Mouse (Mus musculus) embryo, embryonic 11.5 days (tissue): ENCODE measurements around the gene Sgcd.

Source experiments
- DNase-seq: peaks from one replicate; pipeline ENCODE4 v3.0.0-alpha.2; 2012; ENCODE audit warnings: low read depth, low spot score

Sgcd gene

DNA sequence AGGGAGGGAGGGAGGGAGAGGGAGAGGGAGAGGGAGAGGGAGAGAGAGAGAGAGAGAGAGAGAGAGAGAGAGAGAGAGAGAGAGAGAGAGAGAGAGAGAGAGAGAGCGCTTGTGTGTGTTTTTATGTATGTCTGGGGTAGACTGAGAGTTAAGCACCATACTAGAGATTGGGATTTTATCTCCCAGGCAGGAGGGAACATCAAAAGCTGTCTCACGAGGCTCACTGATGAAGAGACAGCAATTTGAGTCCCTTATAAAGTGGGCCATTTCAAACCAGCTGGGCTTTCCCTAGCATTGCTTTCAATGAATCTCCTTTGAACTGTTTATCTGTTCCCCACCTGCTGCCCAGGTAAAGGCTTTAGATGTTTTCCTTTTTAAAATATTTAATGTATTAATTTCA is 973.1 kb downstream of the Sgcd start:
- DNase-seq: no peak

DNA sequence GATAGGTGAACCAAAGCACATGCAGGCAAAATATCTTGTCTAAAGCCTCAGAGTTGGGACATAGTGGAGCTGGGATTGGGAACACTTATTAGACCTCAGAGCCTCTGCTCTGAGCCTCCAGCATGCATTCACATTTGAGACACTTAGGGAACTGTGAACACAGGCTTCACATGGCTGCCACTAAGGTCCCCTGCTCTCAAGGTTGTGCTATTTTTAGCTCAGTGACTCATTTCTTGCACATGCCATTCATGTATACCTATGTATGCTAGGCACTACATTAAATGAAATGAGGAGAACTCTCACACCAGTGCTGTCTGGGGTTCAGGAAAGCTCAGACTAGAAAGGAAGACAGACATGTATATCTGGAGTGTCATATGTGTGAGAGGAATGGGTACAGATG is 974.5 kb downstream of the Sgcd start:
- no peak for DNase-seq

DNA sequence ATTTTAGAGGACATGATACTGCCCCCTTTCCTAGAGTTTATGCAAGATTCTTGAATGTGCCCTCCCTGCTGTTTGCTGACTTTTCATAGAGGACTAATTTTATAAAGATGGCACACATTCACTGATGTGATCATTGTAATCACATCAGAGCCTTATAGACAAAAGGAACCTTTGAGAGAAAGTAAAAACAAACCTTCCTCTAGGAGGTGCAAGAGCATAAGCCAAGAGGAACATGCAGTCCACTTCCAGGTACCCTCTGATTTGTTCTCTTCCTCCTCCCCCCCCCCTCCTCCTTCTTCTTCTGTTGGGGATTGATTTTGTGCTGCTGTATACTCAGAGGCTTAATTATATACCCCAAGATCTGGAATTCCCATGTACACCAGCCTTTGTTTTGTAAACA is 978.6 kb downstream of the Sgcd start:
- no peak for DNase-seq

DNA sequence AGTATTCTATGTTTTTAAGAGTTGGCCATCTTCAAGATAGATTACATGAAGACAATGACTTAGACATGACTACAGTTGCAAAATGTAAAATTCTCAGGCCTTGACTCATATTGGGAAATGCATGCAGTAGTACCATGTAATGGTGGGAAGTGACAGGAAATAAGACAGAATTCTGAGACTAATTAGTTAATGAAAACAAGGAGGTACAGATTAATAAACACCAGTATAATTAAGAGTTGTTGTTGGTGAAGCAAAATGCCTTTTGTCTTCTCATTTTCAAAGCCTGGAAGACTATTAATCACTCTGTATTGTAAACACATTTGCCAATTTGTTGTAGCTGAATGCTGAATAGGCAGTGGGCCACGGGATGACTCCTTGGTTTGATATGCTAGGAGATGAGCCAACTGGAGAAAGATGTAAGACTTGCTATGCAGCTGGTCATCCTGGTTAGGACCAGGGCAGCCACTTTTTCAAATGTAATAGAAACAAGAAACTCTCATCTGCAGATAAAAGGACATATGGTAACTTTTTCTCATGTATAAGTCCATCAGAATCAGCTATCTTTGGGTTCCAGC is 983.4 kb downstream of the Sgcd start:
- no peak for DNase-seq

GRCm38 (mm10) chr11:46939311-46939710 is 1049.5 kb downstream of the Sgcd start:
- no peak for DNase-seq

- no peak for DNase-seq
These were observed 1063.8 kb downstream of the Sgcd start for GRCm38 (mm10) chr11:46924946-46925345.

GRCm38 (mm10) chr11:46920244-46920643 is 1068.5 kb downstream of the Sgcd start:
- no peak for DNase-seq

DNA sequence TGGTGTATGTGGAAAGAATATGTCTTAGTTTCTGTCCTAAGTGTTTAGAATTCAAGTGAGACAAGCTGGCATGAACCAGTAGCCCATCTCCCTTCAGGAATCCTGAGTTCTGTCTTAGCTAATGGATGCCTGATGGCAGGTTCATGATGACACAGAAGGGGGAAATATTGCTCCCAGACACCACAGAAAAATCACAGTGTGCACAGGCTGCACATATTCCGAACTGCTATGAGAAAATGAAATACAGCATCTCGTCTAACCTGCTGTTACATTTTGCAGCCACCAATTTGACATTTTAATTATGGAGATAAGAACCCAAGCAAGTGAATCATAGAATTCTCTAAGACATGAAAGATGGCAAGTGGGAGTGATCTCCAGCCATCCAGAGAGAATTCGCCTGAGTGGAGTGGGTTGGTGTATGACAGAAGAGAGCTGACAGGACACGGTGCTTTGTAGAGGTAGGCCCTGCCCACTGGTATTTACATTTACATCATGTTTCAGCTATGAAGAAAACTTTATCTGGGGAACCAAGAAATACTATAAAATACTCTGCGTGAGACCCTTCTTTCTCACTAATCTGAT is 1076.0 kb downstream of the Sgcd start:
- DNase-seq: no peak

- no peak for DNase-seq
These were observed 1084.5 kb downstream of the Sgcd start for GRCm38 (mm10) chr11:46904281-46904680.

DNA sequence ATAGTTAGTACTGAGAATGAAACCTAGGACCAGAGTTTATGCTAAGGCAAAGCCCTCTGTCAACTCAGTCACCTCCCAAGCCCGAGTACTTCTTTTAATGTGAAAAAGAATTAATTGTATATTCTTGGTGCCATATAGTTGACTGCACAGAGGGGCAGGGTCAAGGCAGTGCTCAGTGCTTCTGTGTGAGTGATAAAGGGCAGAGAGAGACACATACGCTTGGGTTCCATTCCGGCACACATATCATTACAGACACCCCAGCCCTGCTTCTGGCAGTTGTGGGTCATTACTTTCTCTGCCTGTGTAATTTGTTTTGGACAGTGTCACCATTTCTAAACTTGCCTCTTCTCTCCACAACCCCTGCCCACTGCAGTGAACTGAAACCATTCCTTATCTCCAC is 1099.7 kb downstream of the Sgcd start:
- no peak for DNase-seq

DNA sequence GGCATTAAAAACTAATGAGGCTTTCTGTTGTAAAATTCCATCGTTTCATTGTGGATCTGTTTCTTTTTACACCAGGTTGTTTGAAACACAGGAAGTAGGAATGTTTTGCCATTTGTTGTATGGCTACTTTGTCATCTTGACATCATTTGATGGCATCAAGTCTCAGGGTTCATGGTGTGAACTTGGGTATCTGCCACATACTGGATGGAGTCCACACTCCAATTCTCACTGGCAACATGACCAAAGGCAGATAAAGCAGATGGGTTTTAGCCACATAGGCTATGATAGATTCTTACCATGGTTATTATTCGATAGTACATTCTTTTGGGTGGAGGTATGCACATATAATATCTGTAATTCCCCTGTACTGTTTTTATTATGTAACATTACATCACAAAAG is 1106.3 kb downstream of the Sgcd start:
- no peak for DNase-seq

DNA sequence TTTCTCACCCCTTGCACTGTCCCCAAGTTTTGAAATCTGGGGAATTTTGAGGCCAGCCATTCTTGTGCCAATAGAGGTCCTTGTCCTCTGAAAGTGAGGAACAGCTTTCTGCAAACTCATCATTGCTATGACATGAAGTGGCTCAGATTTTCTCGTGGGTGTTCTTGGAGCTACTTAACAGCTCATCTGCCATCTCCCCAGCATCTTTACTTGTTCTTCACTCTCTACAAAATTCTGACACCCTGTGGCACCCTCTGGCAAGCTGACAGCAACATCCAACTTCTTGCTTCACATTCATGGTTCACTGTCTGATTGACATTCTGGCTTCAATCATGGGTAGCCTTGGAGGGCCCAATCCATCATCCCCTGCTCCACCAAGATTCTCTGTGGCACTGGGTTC is 1113.0 kb downstream of the Sgcd start:
- DNase-seq: no peak

GRCm38 (mm10) chr11:46868594-46868993 is 1120.2 kb downstream of the Sgcd start:
- no peak for DNase-seq

DNA sequence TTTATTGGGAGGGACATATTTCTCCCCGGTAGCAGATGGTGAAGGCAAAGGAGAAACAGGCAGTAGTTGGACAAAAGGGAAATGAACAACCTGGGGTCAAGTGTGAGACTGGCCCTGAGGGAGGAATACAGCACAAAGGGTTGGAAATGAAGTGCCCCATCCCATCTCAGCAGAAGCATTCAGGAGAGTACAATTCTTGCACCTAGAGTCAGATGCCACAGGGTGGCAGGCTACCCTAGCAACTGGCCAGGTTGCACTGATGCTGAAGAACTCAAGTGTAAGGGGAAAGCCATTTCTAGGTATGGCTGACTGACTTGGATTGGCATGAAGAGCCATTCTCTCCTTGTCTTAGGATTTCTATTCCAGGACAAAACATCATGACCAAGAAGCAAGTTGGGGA is 1124.0 kb downstream of the Sgcd start:
- no peak for DNase-seq

GRCm38 (mm10) chr11:46848221-46848971 is 1140.4 kb downstream of the Sgcd start:
- no peak for DNase-seq

- no peak for DNase-seq
These were observed 1140.9 kb downstream of the Sgcd start for GRCm38 (mm10) chr11:46847827-46848220.

DNA sequence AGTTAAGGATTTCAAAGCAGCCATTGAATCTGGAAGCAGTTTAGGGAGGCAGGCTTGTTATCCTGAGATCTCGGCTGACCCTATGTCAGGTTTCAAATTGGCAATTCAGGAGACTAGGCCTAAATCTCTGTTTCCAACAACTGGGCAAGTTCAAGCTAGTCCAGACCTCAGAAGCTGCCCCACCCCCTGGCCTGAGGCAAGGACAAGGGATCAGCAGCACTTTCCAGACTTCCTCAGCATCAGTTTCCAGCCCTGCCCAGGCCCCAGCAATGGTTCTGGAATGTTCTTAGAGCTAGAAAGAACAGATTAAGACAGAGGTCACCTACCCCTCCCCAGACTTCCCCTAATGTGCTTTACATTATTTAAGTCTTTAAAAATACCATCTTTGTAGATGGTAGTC is 1142.1 kb downstream of the Sgcd start:
- DNase-seq: no peak
